Mouse (Mus musculus) macrophage (primary cell): ENCODE data around the gene Hs1bp3. TPM values are rescaled to one million over a fixed set of nuclear protein-coding genes. Genes with fewer than 3 reads are reported as not detected.
A peak's percentile ranks its signal among the peaks of the same experiment; 100 is the strongest.

Source experiments
- H3K27ac ChIP-seq: fragments of 350-480 bp; formaldehyde crosslinking; 2 replicates; pipeline ENCODE4 v1.9.0; 2021
- H3K36me3 ChIP-seq: fragments of 350-480 bp; formaldehyde crosslinking; 2 replicates; pipeline ENCODE4 v1.9.0; 2021; ENCODE audit errors: inconsistent target
- H3K4me3 ChIP-seq: fragments of 350-480 bp; formaldehyde crosslinking; 2 replicates; pipeline ENCODE4 v1.9.0; 2021; ENCODE audit errors: inconsistent target
- H3K79me2 ChIP-seq: fragments of 350-480 bp; formaldehyde crosslinking; 2 replicates; pipeline ENCODE4 v1.9.0; 2021; ENCODE audit errors: inconsistent target
- WGBS: methylation state at CpG from one replicate; pipeline ENCODE4 v1.1.7; 2026; ENCODE audit warnings: inconsistent platforms; ENCODE audit not compliant: missing documents; 5-methylcytosine and 5-hydroxymethylcytosine counted together
- polyA plus RNA-seq: library from polyadenylated mRNA; stranded (reverse); fragments of 250-400 nt; gene quantifications from 3 replicates; pipeline ENCODE4 v1.2.4, GENCODE M21; 2018; ENCODE audit warnings: inconsistent platforms
- total RNA-seq, 78 experiments: library from RNA; depleted of rRNA; stranded (reverse); fragments of 250-400 nt; gene quantifications; 1 replicate in 9 of 78; 2 replicates in 24 of 78; 3 replicates in 43 of 78; 4 replicates in 2 of 78; pipeline ENCODE4 v1.2.4; 2018; ENCODE audit warnings: inconsistent platforms in 56 of 78

The Hs1bp3 gene
- total RNA-seq (2018; cell fraction: chromatin; rRNA removed): 10 to 100 TPM in 20 of 26 experiments, 1 to 10 TPM in 6; 6.4 to 34.0 (median 15.6) TPM
- total RNA-seq (2018; cell fraction: cytosol; rRNA removed): 10 to 100 TPM; 21.6 to 54.9 (median 34.9) TPM
- 10 to 100 TPM; 13.1 to 39.0 (median 20.5) TPM for total RNA-seq (2018; cell fraction: nucleus; rRNA removed)
- polyA plus RNA-seq: 33.1 to 40.0 TPM (median 38.6 TPM) in 3 replicates

GRCm38 (mm10) chr12:8313270-8313771, at the start of gene Hs1bp3:
Hs1bp3 (plus strand) TSS chr12:8313432.
- H3K79me2 ChIP-seq: peaks cover 43% of the 10 kb centered on the region
- WGBS: 0% methylated on average over 38 of the region's 38 CpGs
- peak within 1 kb of the TSS; percentile 82 for H3K27ac ChIP-seq
- H3K36me3 ChIP-seq: peaks cover 14% of the 10 kb centered on the region
- H3K4me3 ChIP-seq: peak within 1 kb of the TSS; percentile 98

- WGBS: 96% methylated on average over 6 of the region's 7 CpGs
- H3K36me3 ChIP-seq: no peaks in the 10 kb centered on the region
- no peak overlapping the region for H3K4me3 ChIP-seq
- H3K27ac ChIP-seq: no peak overlapping the region
- no peaks in the 10 kb centered on the region for H3K79me2 ChIP-seq
Observed at GRCm38 (mm10) chr12:8266311-8266710, 46.9 kb upstream of the Hs1bp3 start.

GRCm38 (mm10) chr12:8269627-8270026, 43.6 kb upstream of the Hs1bp3 start:
- 50% methylated on average over 11 of the region's 11 CpGs for WGBS
- H3K79me2 ChIP-seq: no peaks in the 10 kb centered on the region
- no peak overlapping the region for H3K4me3 ChIP-seq
- no peak overlapping the region for H3K27ac ChIP-seq
- no peaks in the 10 kb centered on the region for H3K36me3 ChIP-seq

- peaks cover 2% of the 10 kb centered on the region; the same call in 1 of the 2 replicates for H3K36me3 ChIP-seq
- no peak overlapping the region for H3K27ac ChIP-seq
- no peaks in the 10 kb centered on the region for H3K79me2 ChIP-seq
- H3K4me3 ChIP-seq: no peak overlapping the region
- 75% methylated on average over 2 of the region's 2 CpGs for WGBS
Observed at GRCm38 (mm10) chr12:8271405-8271804, 41.8 kb upstream of the Hs1bp3 start.

GRCm38 (mm10) chr12:8273471-8274171, 39.6 kb upstream of the Hs1bp3 start:
- no peak overlapping the region for H3K4me3 ChIP-seq
- 94% methylated on average over 6 of the region's 6 CpGs for WGBS
- peaks cover 13% of the 10 kb centered on the region; the same call in 1 of the 2 replicates for H3K36me3 ChIP-seq
- H3K27ac ChIP-seq: no peak overlapping the region
- no peaks in the 10 kb centered on the region for H3K79me2 ChIP-seq

- no peaks in the 10 kb centered on the region for H3K79me2 ChIP-seq
- WGBS: 95% methylated on average over 4 of the region's 4 CpGs
- no peak overlapping the region for H3K4me3 ChIP-seq
- H3K36me3 ChIP-seq: peaks cover 13% of the 10 kb centered on the region; the same call in 1 of the 2 replicates
- no peak overlapping the region for H3K27ac ChIP-seq
Observed at GRCm38 (mm10) chr12:8275424-8275823, 37.8 kb upstream of the Hs1bp3 start.

GRCm38 (mm10) chr12:8281225-8282017, 31.8 kb upstream of the Hs1bp3 start:
- Histone ChIP-seq H3K4me3 (no peak overlapping the region), H3K36me3 (peaks cover 19% of the 10 kb centered on the region; the same call in 1 of the 2 replicates), H3K27ac (no peak overlapping the region), H3K79me2 (no peaks in the 10 kb centered on the region)
- 91% methylated on average over 14 of the region's 15 CpGs for WGBS

GRCm38 (mm10) chr12:8287970-8288369, 25.3 kb upstream of the Hs1bp3 start:
- Histone ChIP-seq H3K27ac (no peak overlapping the region), H3K79me2 (no peaks in the 10 kb centered on the region), H3K36me3 (0 out of 2 replicates have a peak, but pooled peaks cover 8% of the 10 kb centered on the region), H3K4me3 (no peak overlapping the region)
- WGBS: 42% methylated on average over 2 of the region's 3 CpGs

- Histone ChIP-seq H3K27ac (no peak overlapping the region), H3K4me3 (no peak overlapping the region), H3K79me2 (no peaks in the 10 kb centered on the region), H3K36me3 (no peaks in the 10 kb centered on the region)
- 91% methylated on average over 6 of the region's 6 CpGs for WGBS
Observed at GRCm38 (mm10) chr12:8289099-8289498, 24.1 kb upstream of the Hs1bp3 start.

- Histone ChIP-seq H3K27ac (no peak overlapping the region), H3K4me3 (no peak overlapping the region), H3K79me2 (no peaks in the 10 kb centered on the region), H3K36me3 (no peaks in the 10 kb centered on the region)
- WGBS: 93% methylated on average over 8 of the region's 8 CpGs
Observed at GRCm38 (mm10) chr12:8289499-8289898, 23.7 kb upstream of the Hs1bp3 start.

- Histone ChIP-seq H3K4me3 (no peak overlapping the region), H3K79me2 (no peaks in the 10 kb centered on the region), H3K27ac (no peak overlapping the region), H3K36me3 (no peaks in the 10 kb centered on the region)
- 75% methylated on average over 14 of the region's 15 CpGs for WGBS
Observed at GRCm38 (mm10) chr12:8291157-8291853, 21.9 kb upstream of the Hs1bp3 start.

- Histone ChIP-seq H3K27ac (no peak overlapping the region), H3K79me2 (no peaks in the 10 kb centered on the region), H3K4me3 (no peak overlapping the region), H3K36me3 (no peaks in the 10 kb centered on the region)
- WGBS: 12% methylated on average over 5 of the region's 6 CpGs
Observed at GRCm38 (mm10) chr12:8295307-8295913, 17.8 kb upstream of the Hs1bp3 start.

- H3K27ac ChIP-seq: no peak overlapping the region
- no peaks in the 10 kb centered on the region for H3K79me2 ChIP-seq
- no peak overlapping the region for H3K4me3 ChIP-seq
- H3K36me3 ChIP-seq: no peaks in the 10 kb centered on the region
- 70% methylated on average over 2 of the region's 2 CpGs for WGBS
Observed at GRCm38 (mm10) chr12:8296154-8296553, 17.1 kb upstream of the Hs1bp3 start.
